Mouse (Mus musculus) embryonic stem cell, embryonic (primary cell): ENCODE measurements at regions not wholly inside any gene's neighbourhood (a gene's known extent, or its start where the extent isn't known, plus 50 kb on each side); places are given as distances from the start of the nearest gene placed in this dataset.

Experiments
- CTCF ChIA-PET, 4 experiments: fragments of 300-600 bp in 2 of 4; fragments of 350-600 bp in 2 of 4; sonication (Branson Sonifier 250); formaldehyde crosslinking; loops; one replicate each; lab custom pipeline; 2022; ENCODE audit warnings: inconsistent platforms in 2 of 4; lab: Charles Lee
- POLR2A ChIA-PET, 4 experiments: fragments of 300-600 bp in 2 of 4; fragments of 350-600 bp in 2 of 4; sonication (Branson Sonifier 250); formaldehyde crosslinking; loops; one replicate each; lab custom pipeline; 2022; ENCODE audit warnings: antibody characterized with exemption in 4 of 4, inconsistent platforms in 1 of 4; lab: Charles Lee

GRCm38 (mm10) chr15:25305801-25306200 lies 107.8 kb downstream of the Basp1 start:
- ChIA-PET POLR2A (interaction anchor here in 2 of 4 experiments (0.7 to 2.7 kb wide), 9 partner anchors 9 to 447 kb away, joined by 3 to 13 read pairs (median 4); no protein-coding TSS in a partner anchor), CTCF (no interaction called here)

- CTCF ChIA-PET: no interaction called here
- POLR2A ChIA-PET: interaction anchor here in 2 of 4 experiments (0.6 to 2.7 kb wide), 5 partner anchors 11 to 175 kb away, joined by 4 to 11 read pairs (median 5); no protein-coding TSS in a partner anchor
These were observed 110.2 kb downstream of the Basp1 start for GRCm38 (mm10) chr15:25303379-25303778.

- ChIA-PET POLR2A (interaction anchor here in 2 of 4 experiments (0.6 to 1.1 kb wide), 4 partner anchors 14 to 174 kb away, joined by 4 to 5 read pairs (median 4); no protein-coding TSS in a partner anchor), CTCF (no interaction called here)
These were observed 110.8 kb downstream of the Basp1 start for GRCm38 (mm10) chr15:25302671-25303294.

- CTCF ChIA-PET: no interaction called here
- POLR2A ChIA-PET: no interaction called here
These were observed 111.8 kb downstream of the Basp1 start for GRCm38 (mm10) chr15:25301810-25302209.

- POLR2A ChIA-PET: interaction anchor here in 1 of 4 experiments (0.5 to 3.1 kb wide), 6 partner anchors 8 to 459 kb away, joined by 3 to 13 read pairs (median 4); no protein-coding TSS in a partner anchor
- CTCF ChIA-PET: interaction anchor here in 1 of 4 experiments (0.6 kb wide), 1 partner anchor 52 kb away, joined by 3 read pairs; no protein-coding TSS in a partner anchor
These were observed 116.3 kb downstream of the Basp1 start for GRCm38 (mm10) chr15:25297278-25297677.

- POLR2A ChIA-PET: interaction anchor here in 1 of 4 experiments (0.5 to 3.1 kb wide), 5 partner anchors 8 to 379 kb away, joined by 3 to 13 read pairs (median 4); no protein-coding TSS in a partner anchor
These were observed 116.8 kb downstream of the Basp1 start for GRCm38 (mm10) chr15:25296714-25297113.

GRCm38 (mm10) chr15:25295753-25296152 lies 117.8 kb downstream of the Basp1 start:
- POLR2A ChIA-PET: interaction anchor here in 1 of 4 experiments (1.0 to 3.1 kb wide), 2 partner anchors 9 to 17 kb away, joined by 3 to 13 read pairs; no protein-coding TSS in a partner anchor
- CTCF ChIA-PET: no interaction called here

More at GRCm38 (mm10) chr15:25296714-25297113, 116.8 kb downstream of the Basp1 start:
- CTCF ChIA-PET: interaction anchor here in 1 of 4 experiments (0.6 kb wide), 1 partner anchor 53 kb away, joined by 3 read pairs; no protein-coding TSS in a partner anchor

GRCm38 (mm10) chr15:25291231-25291691 lies 122.3 kb downstream of the Basp1 start:
- CTCF ChIA-PET: no interaction called here
- POLR2A ChIA-PET: interaction anchor here in 1 of 4 experiments (0.9 kb wide), 1 partner anchor 23 kb away, joined by 3 read pairs; no protein-coding TSS in a partner anchor

GRCm38 (mm10) chr15:25287850-25288249 lies 125.7 kb downstream of the Basp1 start:
- POLR2A ChIA-PET: no interaction called here
- CTCF ChIA-PET: no interaction called here

- ChIA-PET CTCF (interaction anchor here in 1 of 4 experiments (0.6 kb wide), 1 partner anchor 379 kb away, joined by 3 read pairs; no protein-coding TSS in a partner anchor), POLR2A (interaction anchor here in 2 of 4 experiments (0.6 to 1.1 kb wide), 2 partner anchors 12 to 32 kb away, joined by 3 to 4 read pairs; no protein-coding TSS in a partner anchor)
These were observed 129.0 kb downstream of the Basp1 start for GRCm38 (mm10) chr15:25284354-25285199.

GRCm38 (mm10) chr15:25283713-25284112 lies 129.9 kb downstream of the Basp1 start:
- POLR2A ChIA-PET: no interaction called here
- CTCF ChIA-PET: no interaction called here

- POLR2A ChIA-PET: interaction anchor here in 1 of 4 experiments (0.6 kb wide), 1 partner anchor 11 kb away, joined by 3 read pairs; no protein-coding TSS in a partner anchor
- CTCF ChIA-PET: no interaction called here
These were observed 131.2 kb downstream of the Basp1 start for GRCm38 (mm10) chr15:25282346-25282745.

GRCm38 (mm10) chr15:25281942-25282341 lies 131.6 kb downstream of the Basp1 start:
- ChIA-PET CTCF (no interaction called here), POLR2A (no interaction called here)

- ChIA-PET POLR2A (interaction anchor here in 1 of 4 experiments (0.5 kb wide), 1 partner anchor 55 kb away, joined by 4 read pairs; no protein-coding TSS in a partner anchor), CTCF (interaction anchor here in 1 of 4 experiments (0.7 kb wide), 1 partner anchor 39 kb away, joined by 3 read pairs; no protein-coding TSS in a partner anchor)
These were observed 135.0 kb downstream of the Basp1 start for GRCm38 (mm10) chr15:25278317-25279156.

GRCm38 (mm10) chr15:25276227-25276626 lies 137.3 kb downstream of the Basp1 start:
- POLR2A ChIA-PET: no interaction called here

GRCm38 (mm10) chr15:25271886-25272285 lies 141.7 kb downstream of the Basp1 start:
- POLR2A ChIA-PET: no interaction called here
- CTCF ChIA-PET: no interaction called here

More at GRCm38 (mm10) chr15:25276227-25276626, 137.3 kb downstream of the Basp1 start:
- CTCF ChIA-PET: interaction anchor here in 1 of 4 experiments (0.5 kb wide), 1 partner anchor 138 kb away, joined by 5 read pairs; no protein-coding TSS in a partner anchor

- ChIA-PET CTCF (no interaction called here), POLR2A (interaction anchor here in 2 of 4 experiments (0.8 to 1.0 kb wide), 2 partner anchors 46 to 352 kb away, joined by 3 read pairs; partner anchors contain the start of gene Myo10 (in 1 of the 2))
These were observed 143.2 kb downstream of the Basp1 start for GRCm38 (mm10) chr15:25270349-25270748.
